18 mouse cellular contexts compared by ENCODE assay signal in the genomic region with DNA sequence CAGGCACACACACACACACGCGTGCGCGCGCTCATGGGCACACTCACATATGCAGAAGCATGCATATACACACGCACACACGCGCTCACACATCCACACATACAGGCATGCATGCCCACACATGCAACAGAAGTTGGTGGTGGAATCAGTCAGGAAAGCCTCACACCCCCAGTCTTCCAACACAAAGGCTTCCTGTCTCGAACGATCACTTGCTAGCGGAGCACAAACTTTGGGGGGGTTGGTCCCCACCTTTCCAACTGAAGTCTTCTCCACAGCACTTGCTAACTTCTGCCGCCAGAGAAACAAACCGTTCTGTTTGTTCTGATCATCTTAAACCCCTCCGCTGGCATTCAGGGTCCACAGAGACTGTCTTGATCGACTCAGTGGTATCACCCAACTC.
"Had no signal": no experiment of that assay in that cellular context is flagged by ENCODE, and none has a peak within 500 bp of the region (broad histone marks: within the 10 kb centered on the region; RNA-seq: fewer than 3 reads in every experiment).

No protein-coding gene starts in this region.

- H3K4me2 ChIP-seq: hindbrain, embryonic 15.5 days; liver, embryonic 12.5 days; midbrain, embryonic 12.5 days; midbrain, embryonic 15.5 days; neural tube, embryonic 12.5 days; neural tube, embryonic 15.5 days had no signal

- H3K4me3 ChIP-seq: hindbrain, embryonic 15.5 days; layer of hippocampus, adult 2 months; left cerebral cortex, adult 2 months; liver, embryonic 12.5 days; midbrain, embryonic 12.5 days; midbrain, embryonic 15.5 days; neural tube, embryonic 12.5 days; neural tube, embryonic 15.5 days had no signal

- H3K9me3 ChIP-seq: hindbrain, embryonic 15.5 days; midbrain, embryonic 12.5 days; midbrain, embryonic 15.5 days; neural tube, embryonic 12.5 days; neural tube, embryonic 15.5 days had no signal

- ATAC-seq: intestine, postnatal 0 days; liver, embryonic 12.5 days; midbrain, embryonic 15.5 days had no signal

- H3K9ac ChIP-seq: hindbrain, embryonic 15.5 days; liver, embryonic 12.5 days; midbrain, embryonic 12.5 days; midbrain, embryonic 15.5 days; neural tube, embryonic 12.5 days; neural tube, embryonic 15.5 days had no signal

- H3K27me3 ChIP-seq: hindbrain, embryonic 15.5 days; liver, embryonic 12.5 days; midbrain, embryonic 12.5 days; midbrain, embryonic 15.5 days; neural tube, embryonic 12.5 days; neural tube, embryonic 15.5 days had no signal

- DNase-seq: kidney, adult 2 months; kidney, postnatal 25 days; layer of hippocampus, adult 9-11 months; layer of hippocampus, postnatal 36 days; lung, adult 2 months; lung, postnatal 14 days; lung, postnatal 4 days had no signal

- H3K27ac ChIP-seq: hindbrain, embryonic 15.5 days; kidney, postnatal 0 days; layer of hippocampus, adult 2 months; left cerebral cortex, adult 2 months; liver, embryonic 12.5 days; midbrain, embryonic 12.5 days; midbrain, embryonic 15.5 days; neural tube, embryonic 12.5 days; neural tube, embryonic 15.5 days; stomach, postnatal 0 days had no signal

- H3K36me3 ChIP-seq: hindbrain, embryonic 15.5 days; midbrain, embryonic 12.5 days; midbrain, embryonic 15.5 days; neural tube, embryonic 12.5 days; neural tube, embryonic 15.5 days had no signal
